Mouse (Mus musculus) spleen, adult 2 months (tissue): ENCODE results near the gene Prkce.

Source experiments
- CTCF ChIP-seq: fragments of 200-500 bp; IDR thresholded peaks from 2 replicates; pipeline ENCODE4 v1.5.1; 2011; ENCODE audit warnings: mild to moderate bottlenecking, inconsistent platforms; ENCODE audit not compliant: insufficient read depth, insufficient read length, insufficient replicate concordance; ENCODE audit errors: extremely low read depth
- POLR2A ChIP-seq: fragments of 200-500 bp; IDR thresholded peaks from 2 replicates; pipeline ENCODE4 v1.6.1; 2011; ENCODE audit warnings: low read depth, low read length, inconsistent platforms

GRCm38 (mm10) chr17:86705236-86705635 lies 537.7 kb downstream of the Prkce start:
- TF ChIP-seq POLR2A (no peak), CTCF (no peak)
